Mouse (Mus musculus) hindbrain, embryonic 15.5 days (tissue): Measurements from ENCODE around the gene Mrpl12. TPM values are rescaled to one million over a fixed set of nuclear protein-coding genes. Genes with fewer than 3 reads are reported as not detected.

Source experiments
- ATAC-seq: fragments of 200-750 bp; cut with Nextera tagmentation; 2 replicates; pipeline ENCODE4 v1.8.0; 2017; ENCODE audit warnings: low read depth, moderate number of reproducible peaks, moderate TSS enrichment; ENCODE audit not compliant: low FRiP score
- H3K27ac ChIP-seq: fragments of 300-500 bp; sonication (generic); replicated peaks from 2 replicates; pipeline ENCODE4 v1.5.1; 2015; ENCODE audit warnings: mild to moderate bottlenecking, inconsistent platforms
- H3K27me3 ChIP-seq: fragments of 300-500 bp; sonication (generic); 2 replicates; pipeline ENCODE4 v1.6.1; 2015; ENCODE audit warnings: control low read depth, inconsistent platforms
- H3K36me3 ChIP-seq: fragments of 300-500 bp; sonication (generic); 2 replicates; pipeline ENCODE4 v1.6.1; 2015; ENCODE audit warnings: control low read depth, inconsistent platforms
- H3K4me1 ChIP-seq: fragments of 300-500 bp; sonication (generic); replicated peaks from 2 replicates; pipeline ENCODE4 v1.6.1; 2015; ENCODE audit warnings: control low read depth, inconsistent platforms
- H3K4me2 ChIP-seq: fragments of 300-500 bp; sonication (generic); 2 replicates; pipeline ENCODE4 v1.6.1; 2015; ENCODE audit warnings: moderate library complexity, mild to moderate bottlenecking, inconsistent platforms
- H3K4me3 ChIP-seq: fragments of 300-500 bp; sonication (generic); 2 replicates; pipeline ENCODE4 v1.5.1; 2015; ENCODE audit warnings: mild to moderate bottlenecking, inconsistent platforms
- H3K9ac ChIP-seq: fragments of 300-500 bp; sonication (generic); 2 replicates; pipeline ENCODE4 v1.6.1; 2015; ENCODE audit warnings: inconsistent platforms
- H3K9me3 ChIP-seq: fragments of 300-500 bp; sonication (generic); 2 replicates; pipeline ENCODE4 v1.6.1; 2016; ENCODE audit warnings: control low read depth, inconsistent platforms
- WGBS: fragments of 180-500 bp; shearing (Covaris S2); methylation state at CpG from one replicate; pipeline ENCODE4 v1.1.7; 2015; 5-methylcytosine and 5-hydroxymethylcytosine counted together
- polyA plus RNA-seq: library from polyadenylated mRNA; unstranded; fragments of >200 nt; fragmentation: Nextera tagmentation; extraction: Ambion mirVana; gene quantifications from 2 replicates; pipeline ENCODE4 v1.2.1, GENCODE M21; 2015

Mrpl12 gene
- polyA plus RNA-seq, 1 experiment from 2014 or later = 125 TPM

GRCm38 (mm10) chr11:120485251-120485650 is 838 bp downstream of the Mrpl12 start:
- Histone ChIP-seq H3K27ac (peak overlapping the region; percentile 87), H3K4me2 (peak overlapping the region; percentile 87), H3K36me3 (peaks cover 43% of the 10 kb centered on the region), H3K9ac (peak overlapping the region; percentile 76), H3K4me3 (peak overlapping the region; percentile 66), H3K4me1 (peaks cover 23% of the 10 kb centered on the region), H3K27me3 (no peaks in the 10 kb centered on the region), H3K9me3 (no peaks in the 10 kb centered on the region)
- 11% methylated on average over 10 of the region's 10 CpGs for WGBS
- ATAC-seq = no peak

DNA sequence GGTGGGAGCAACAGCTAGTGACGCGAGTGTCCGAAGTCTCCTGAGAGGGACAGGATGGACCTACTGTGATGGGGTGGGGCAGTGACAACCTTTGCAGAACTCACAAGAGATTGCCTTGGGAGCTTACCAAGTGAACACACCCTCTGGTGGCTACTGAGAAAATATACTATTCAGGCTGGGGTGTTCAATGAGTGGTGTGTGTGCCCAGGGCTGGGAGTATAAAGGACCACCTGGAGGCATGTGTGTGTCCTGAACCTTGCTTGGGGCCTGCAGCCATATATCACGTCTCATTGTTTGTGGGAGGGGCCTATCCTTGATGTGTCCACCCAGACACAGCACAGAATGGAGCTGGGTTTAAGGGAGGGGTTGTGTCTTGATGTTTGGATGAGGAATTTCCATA is 4.1 kb downstream of the Mrpl12 start:
- H3K36me3 ChIP-seq = peaks cover 23% of the 10 kb centered on the region
- no peak overlapping the region for H3K4me3 ChIP-seq
- peaks cover 49% of the 10 kb centered on the region for H3K4me1 ChIP-seq
- no peak overlapping the region for H3K9ac ChIP-seq
- no peak overlapping the region for H3K4me2 ChIP-seq
- H3K27me3 ChIP-seq = no peaks in the 10 kb centered on the region
- no peaks in the 10 kb centered on the region for H3K9me3 ChIP-seq
- H3K27ac ChIP-seq = no peak overlapping the region
- WGBS = 76% methylated on average over 4 of the region's 4 CpGs
- ATAC-seq = no peak

- Histone ChIP-seq H3K27ac (peak overlapping the region; percentile 46), H3K4me1 (peaks cover 48% of the 10 kb centered on the region), H3K36me3 (peaks cover 23% of the 10 kb centered on the region), H3K4me3 (no peak overlapping the region), H3K9ac (no peak overlapping the region), H3K4me2 (no peak overlapping the region), H3K27me3 (no peaks in the 10 kb centered on the region), H3K9me3 (no peaks in the 10 kb centered on the region)
- no peak for ATAC-seq
- WGBS = 64% methylated on average over 4 of the region's 4 CpGs
Observed at GRCm38 (mm10) chr11:120489054-120489761, 4.8 kb downstream of the Mrpl12 start.

- 35% methylated on average over 4 of the region's 4 CpGs for WGBS
- H3K4me2 ChIP-seq = peak overlapping the region; percentile 94
- H3K9ac ChIP-seq = no peak overlapping the region
- ATAC-seq = no peak
- peaks cover 43% of the 10 kb centered on the region for H3K4me1 ChIP-seq
- H3K27ac ChIP-seq = peak overlapping the region; percentile 71
- peaks cover 29% of the 10 kb centered on the region for H3K36me3 ChIP-seq
- no peaks in the 10 kb centered on the region for H3K27me3 ChIP-seq
- no peaks in the 10 kb centered on the region for H3K9me3 ChIP-seq
- no peak overlapping the region; the same call in 1 of the 2 replicates for H3K4me3 ChIP-seq
Observed at GRCm38 (mm10) chr11:120490291-120491046, 6.1 kb downstream of the Mrpl12 start.

GRCm38 (mm10) chr11:120491317-120492023 is 7.1 kb downstream of the Mrpl12 start, which contains the start of gene Slc25a10:
TSS of gene Slc25a10 (plus strand) at chr11:120491840.
- WGBS = under 1% methylated on average over 35 of the region's 35 CpGs
- H3K4me1 ChIP-seq = peaks cover 37% of the 10 kb centered on the region
- peaks cover 38% of the 10 kb centered on the region for H3K36me3 ChIP-seq
- H3K27me3 ChIP-seq = no peaks in the 10 kb centered on the region
- H3K9me3 ChIP-seq = no peaks in the 10 kb centered on the region
- peak; percentile 91 for ATAC-seq
- peak within 1 kb of the TSS; percentile 66 for H3K4me3 ChIP-seq
- H3K4me2 ChIP-seq = peak within 1 kb of the TSS; percentile 94
- peak within 1 kb of the TSS; percentile 73 for H3K9ac ChIP-seq
- H3K27ac ChIP-seq = peak within 1 kb of the TSS; percentile 71

DNA sequence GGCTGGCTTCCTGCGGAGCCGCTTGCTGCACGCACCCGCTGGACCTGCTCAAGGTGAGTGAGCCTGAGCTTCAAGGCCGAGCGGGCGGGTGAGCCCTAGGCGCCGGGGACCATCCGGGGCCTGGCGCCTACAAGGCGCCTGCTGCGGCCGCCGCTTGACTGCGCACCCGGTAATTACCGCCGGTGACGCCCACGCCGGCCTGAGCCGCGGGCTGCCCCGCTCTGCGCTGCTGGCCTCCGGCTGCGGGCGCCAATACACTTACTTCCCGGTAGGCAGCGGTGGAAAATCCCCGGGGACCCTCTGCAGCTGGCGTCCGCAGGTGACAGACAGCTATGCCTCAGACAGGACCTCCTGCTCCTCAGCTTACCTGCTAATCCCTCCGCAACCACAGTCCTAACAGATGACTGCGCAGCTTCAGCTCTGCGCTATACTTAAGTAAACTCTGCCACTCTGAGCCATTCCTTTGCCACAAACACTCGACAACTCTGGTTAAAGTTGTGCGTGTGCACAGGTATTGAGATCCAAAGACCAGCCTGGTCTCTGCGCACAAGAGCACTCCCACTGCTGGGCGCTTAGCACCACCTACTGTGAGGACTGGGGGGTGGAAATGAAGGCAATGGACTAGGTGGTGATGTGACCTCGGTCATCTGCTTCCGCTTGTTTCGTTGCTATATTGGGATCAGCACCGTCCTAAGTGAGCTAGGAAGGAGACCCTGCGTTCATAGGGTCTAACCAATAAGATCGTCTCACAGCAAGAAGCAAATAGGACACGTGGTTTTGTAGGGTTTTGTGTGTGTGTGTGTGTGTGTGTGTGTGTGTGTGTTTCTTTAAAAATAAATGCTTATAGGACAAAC is 7.8 kb downstream of the Mrpl12 start:
- Histone ChIP-seq H3K4me3 (peak overlapping the region; percentile 66), H3K9ac (peak overlapping the region; percentile 73), H3K4me2 (peak overlapping the region; percentile 94), H3K27ac (peak overlapping the region; percentile 71), H3K4me1 (peaks cover 37% of the 10 kb centered on the region), H3K9me3 (no peaks in the 10 kb centered on the region), H3K36me3 (peaks cover 39% of the 10 kb centered on the region), H3K27me3 (no peaks in the 10 kb centered on the region)
- ATAC-seq = peak; percentile 19
- under 1% methylated on average over 45 of the region's 48 CpGs for WGBS

DNA sequence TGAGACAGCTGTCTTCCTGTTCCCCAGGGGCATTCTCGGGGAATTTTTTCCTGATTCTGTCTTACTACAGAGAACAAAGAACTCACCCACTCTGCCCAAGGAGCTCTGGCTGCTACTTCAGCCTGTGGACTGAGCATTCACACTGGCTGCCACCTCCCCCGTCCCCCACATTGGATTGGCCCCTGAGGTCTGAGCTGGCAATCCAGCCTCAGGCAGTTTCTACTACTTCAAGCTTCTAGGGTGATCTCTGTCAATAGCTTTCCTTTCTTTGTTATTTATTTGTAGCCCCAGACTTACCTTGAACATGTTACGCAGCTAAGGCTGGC is 8.4 kb downstream of the Mrpl12 start:
- Histone ChIP-seq H3K4me3 (peak overlapping the region; percentile 66), H3K9me3 (no peaks in the 10 kb centered on the region), H3K4me1 (peaks cover 37% of the 10 kb centered on the region), H3K36me3 (peaks cover 35% of the 10 kb centered on the region), H3K27me3 (no peaks in the 10 kb centered on the region), H3K4me2 (peak overlapping the region; percentile 94), H3K27ac (peak overlapping the region; percentile 71), H3K9ac (peak overlapping the region; percentile 37)
- no peak for ATAC-seq
- 20% methylated on average over 3 of the region's 3 CpGs for WGBS

GRCm38 (mm10) chr11:120493351-120493750 is 8.9 kb downstream of the Mrpl12 start:
- peaks cover 30% of the 10 kb centered on the region for H3K36me3 ChIP-seq

DNA sequence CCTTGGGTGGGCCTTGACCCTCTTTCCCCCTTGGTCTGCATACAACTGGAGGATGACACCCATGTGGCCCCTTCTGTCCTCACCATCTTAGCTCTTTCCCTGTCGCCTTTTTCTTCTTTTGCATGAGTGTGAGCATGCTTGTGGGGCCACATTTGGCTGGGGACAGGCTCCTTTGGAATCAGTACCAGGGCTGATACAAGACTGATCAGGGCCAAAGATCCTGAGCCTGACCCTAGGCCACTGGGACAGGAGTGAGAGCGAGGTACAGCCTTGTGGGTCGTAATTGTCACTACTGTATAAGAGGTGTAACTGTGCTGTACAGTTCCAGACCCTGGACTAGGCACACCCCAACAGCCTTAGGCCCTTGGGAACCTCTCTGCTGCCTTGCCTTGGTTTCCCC is 9.5 kb downstream of the Mrpl12 start:
- 89% methylated on average over 3 of the region's 3 CpGs for WGBS
- Histone ChIP-seq H3K27me3 (no peaks in the 10 kb centered on the region), H3K4me1 (peaks cover 37% of the 10 kb centered on the region), H3K36me3 (peaks cover 27% of the 10 kb centered on the region), H3K4me3 (no peak overlapping the region), H3K4me2 (no peak overlapping the region), H3K27ac (no peak overlapping the region), H3K9me3 (no peaks in the 10 kb centered on the region), H3K9ac (no peak overlapping the region)
- ATAC-seq = no peak

More at GRCm38 (mm10) chr11:120493351-120493750, 8.9 kb downstream of the Mrpl12 start:
- H3K9ac ChIP-seq = peak overlapping the region; percentile 37
- peak overlapping the region; percentile 66 for H3K4me3 ChIP-seq
- no peak for ATAC-seq
- no peaks in the 10 kb centered on the region for H3K9me3 ChIP-seq
- no peaks in the 10 kb centered on the region for H3K27me3 ChIP-seq
- peak overlapping the region; percentile 71 for H3K27ac ChIP-seq
- H3K4me2 ChIP-seq = peak overlapping the region; percentile 94
- peaks cover 37% of the 10 kb centered on the region for H3K4me1 ChIP-seq
- WGBS = 50% methylated on average over 3 of the region's 3 CpGs

GRCm38 (mm10) chr11:120497436-120497835 is 13.0 kb downstream of the Mrpl12 start:
- H3K27me3 ChIP-seq = no peaks in the 10 kb centered on the region
- peaks cover 26% of the 10 kb centered on the region for H3K36me3 ChIP-seq
- WGBS = 96% methylated on average over 3 of the region's 3 CpGs
- no peaks in the 10 kb centered on the region for H3K9me3 ChIP-seq
- no peak overlapping the region for H3K9ac ChIP-seq
- peaks cover 16% of the 10 kb centered on the region for H3K4me1 ChIP-seq
- no peak for ATAC-seq
- H3K4me2 ChIP-seq = no peak overlapping the region
- H3K4me3 ChIP-seq = no peak overlapping the region
- H3K27ac ChIP-seq = no peak overlapping the region

DNA sequence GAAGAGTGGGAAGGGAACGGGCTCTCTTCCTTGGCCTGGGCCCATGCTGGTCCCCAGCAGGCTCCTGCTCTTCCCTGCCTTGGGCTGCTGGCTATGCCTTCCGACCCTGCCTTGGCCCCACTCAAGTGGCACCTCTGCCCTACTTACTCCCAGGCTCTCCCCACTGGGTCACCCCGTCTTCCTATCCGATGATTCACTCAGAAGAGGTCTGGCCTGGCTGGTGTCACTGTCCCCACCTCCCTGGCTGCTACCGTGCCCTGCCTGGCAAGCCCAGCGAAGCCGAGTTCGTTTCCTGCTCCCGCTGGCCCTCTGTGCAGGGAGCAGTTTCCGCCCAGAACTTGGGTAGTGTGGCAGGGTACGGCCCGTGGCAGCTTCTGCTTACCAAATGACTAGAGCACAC is 13.8 kb downstream of the Mrpl12 start:
- Histone ChIP-seq H3K9me3 (no peaks in the 10 kb centered on the region), H3K27me3 (no peaks in the 10 kb centered on the region), H3K27ac (no peak overlapping the region), H3K4me1 (peaks cover 8% of the 10 kb centered on the region), H3K4me3 (no peak overlapping the region), H3K9ac (no peak overlapping the region), H3K4me2 (no peak overlapping the region), H3K36me3 (peaks cover 26% of the 10 kb centered on the region)
- ATAC-seq = no peak
- WGBS = 95% methylated on average over 12 of the region's 12 CpGs
